Mouse (Mus musculus) liver, adult 2 months (tissue): ENCODE data around the gene Shq1.

Experiments used
- CTCF ChIP-seq: fragments of 200-500 bp; IDR thresholded peaks from 2 replicates; pipeline ENCODE4 v1.5.1; 2011; ENCODE audit warnings: low read depth, low read length, control low read depth
- POLR2A ChIP-seq: fragments of 200-500 bp; IDR thresholded peaks from 2 replicates; pipeline ENCODE4 v1.6.1; 2011; ENCODE audit warnings: low read length, control low read depth; ENCODE audit not compliant: insufficient read depth; ENCODE audit errors: extremely low read depth

DNA sequence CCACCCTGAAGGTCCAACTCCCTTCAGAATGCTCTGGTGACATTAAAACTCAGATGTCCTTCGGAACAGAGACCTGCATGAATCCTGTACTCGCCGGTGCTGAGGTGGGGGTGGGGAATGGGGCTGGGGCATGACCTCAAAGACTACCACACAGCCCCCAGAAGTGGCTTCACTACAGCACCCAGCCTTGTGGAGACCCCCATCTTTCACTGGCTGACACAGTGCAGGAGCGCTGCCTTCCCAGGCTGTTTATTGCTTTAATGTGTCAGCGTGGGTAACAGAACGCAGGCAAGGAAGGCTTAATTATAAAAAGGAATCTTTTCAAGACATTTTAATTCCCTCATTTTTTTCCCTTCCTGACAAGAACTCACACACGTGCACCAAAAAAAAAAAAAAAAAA, 137.6 kb downstream of the Shq1 start:
- TF ChIP-seq CTCF, result no peak
- TF ChIP-seq POLR2A, result no peak
